Mouse (Mus musculus) embryonic facial prominence, embryonic 15.5 days (tissue): ENCODE data around the gene Olfr47. TPM values are rescaled to one million over a fixed set of nuclear protein-coding genes. Genes with fewer than 3 reads are reported as not detected.

Experiments used
- ATAC-seq: fragments of 200-750 bp; cut with Nextera tagmentation; 2 replicates; pipeline ENCODE4 v1.8.0; 2017; ENCODE audit warnings: low read depth, moderate TSS enrichment; ENCODE audit not compliant: insufficient number of reproducible peaks, low FRiP score, low TSS enrichment
- H3K27ac ChIP-seq: fragments of 300-500 bp; sonication (generic); replicated peaks from 2 replicates; pipeline ENCODE4 v1.5.1; 2015; ENCODE audit warnings: mild to moderate bottlenecking, inconsistent platforms
- H3K27me3 ChIP-seq: fragments of 300-500 bp; sonication (generic); 2 replicates; pipeline ENCODE4 v1.6.1; 2015; ENCODE audit warnings: inconsistent platforms
- H3K36me3 ChIP-seq: fragments of 300-500 bp; sonication (generic); 2 replicates; pipeline ENCODE4 v1.6.1; 2015; ENCODE audit warnings: mild to moderate bottlenecking, inconsistent platforms
- H3K4me1 ChIP-seq: fragments of 300-500 bp; sonication (generic); 2 replicates; pipeline ENCODE4 v1.6.1; 2015; ENCODE audit warnings: inconsistent platforms
- H3K4me2 ChIP-seq: fragments of 300-500 bp; sonication (generic); replicated peaks from 2 replicates; pipeline ENCODE4 v1.6.1; 2015; ENCODE audit warnings: mild to moderate bottlenecking, inconsistent platforms
- H3K4me3 ChIP-seq: fragments of 300-500 bp; sonication (generic); replicated peaks from 2 replicates; pipeline ENCODE4 v1.5.1; 2015; ENCODE audit warnings: mild to moderate bottlenecking, inconsistent platforms
- H3K9ac ChIP-seq: fragments of 300-500 bp; sonication (generic); 2 replicates; pipeline ENCODE4 v1.6.1; 2015; ENCODE audit warnings: inconsistent platforms
- H3K9me3 ChIP-seq: fragments of 300-500 bp; sonication (generic); replicated peaks from 2 replicates; pipeline ENCODE4 v1.6.1; 2016; ENCODE audit warnings: inconsistent platforms
- WGBS: fragments of 180-500 bp; shearing (Covaris S2); methylation state at CpG from one replicate; pipeline ENCODE4 v1.1.7; 2015; 5-methylcytosine and 5-hydroxymethylcytosine counted together
- polyA plus RNA-seq: library from polyadenylated mRNA; unstranded; fragments of >200 nt; fragmentation: Nextera tagmentation; extraction: Ambion mirVana; gene quantifications from 2 replicates; pipeline ENCODE4 v1.2.1, GENCODE M21; 2015

Gene Olfr47
- polyA plus RNA-seq, 1 experiment from 2014 or later: not detected

DNA sequence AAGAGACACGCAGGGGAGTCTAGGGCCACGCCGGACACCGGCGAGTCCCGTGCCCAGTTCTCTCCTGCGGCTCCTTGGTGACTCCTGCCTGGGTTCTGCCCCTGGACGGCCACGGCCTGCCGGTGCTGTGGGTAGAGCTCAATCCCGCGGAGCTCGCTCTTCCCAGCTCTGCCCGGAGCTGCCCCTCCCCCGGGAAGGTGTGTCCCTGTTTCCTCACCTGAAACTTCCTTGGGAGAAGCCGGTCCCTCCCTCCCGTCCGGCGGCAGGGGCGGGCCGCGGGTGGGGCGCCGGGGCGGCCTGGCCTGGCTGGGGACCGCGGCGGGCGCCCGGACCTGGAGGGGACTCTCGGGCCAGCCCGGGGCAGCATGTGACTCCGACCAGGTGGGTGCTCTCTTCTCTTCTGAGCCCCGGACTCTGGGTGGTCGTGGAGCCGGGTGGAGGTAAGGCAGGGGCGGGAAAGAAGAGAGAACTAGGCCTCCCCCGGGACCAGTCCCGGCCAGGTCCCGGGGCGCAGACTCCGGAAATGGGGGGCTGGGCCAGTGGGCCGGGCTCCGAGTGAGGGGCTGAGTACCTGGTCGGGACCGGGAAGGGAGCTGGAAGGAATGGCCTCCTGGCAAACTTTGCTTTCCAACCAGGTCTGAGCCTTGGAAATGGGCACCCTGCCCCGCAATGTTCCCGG lies 34.2 kb downstream of the Olfr47 start, which contains the start of gene Arhgef5:
Gene Arhgef5 (plus strand): TSS at position 220 of the 679 bp plus-strand sequence.
- Histone ChIP-seq H3K9me3 (no peaks in the 10 kb centered on the region), H3K4me2 (peak within 1 kb of the TSS; percentile 79), H3K4me1 (peaks cover 14% of the 10 kb centered on the region; the same call in 1 of the 2 replicates), H3K27me3 (no peaks in the 10 kb centered on the region), H3K36me3 (no peaks in the 10 kb centered on the region), H3K4me3 (peak within 1 kb of the TSS; percentile 55), H3K9ac (peak within 1 kb of the TSS; percentile 31), H3K27ac (peak within 1 kb of the TSS; percentile 45; the same call in 1 of the 2 replicates)
- ATAC-seq: peak; percentile 87
- WGBS: under 1% methylated on average over 32 of the region's 48 CpGs

DNA sequence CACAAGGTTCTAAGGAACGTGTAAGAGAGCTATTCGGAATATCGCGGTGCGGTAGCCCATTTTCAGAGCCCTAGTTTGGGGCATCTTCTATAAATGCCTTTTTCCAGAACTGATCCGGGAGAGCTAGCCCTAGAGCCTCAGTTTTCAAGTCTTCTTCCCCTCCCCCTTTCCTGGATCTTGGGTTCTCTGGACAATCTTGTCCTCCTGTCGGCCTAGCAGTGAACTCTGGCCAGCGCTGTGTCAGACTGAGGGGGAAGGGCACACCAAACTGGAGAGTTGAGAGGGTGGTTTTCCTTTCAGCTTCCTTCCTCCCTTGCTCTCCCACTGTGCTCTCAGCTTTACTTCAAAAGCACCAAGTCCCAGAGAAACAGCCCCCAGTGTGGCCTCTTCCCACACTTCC lies 35.0 kb downstream of the Olfr47 start:
- Histone ChIP-seq H3K9me3 (no peaks in the 10 kb centered on the region), H3K27ac (0 out of 2 replicates have a peak overlapping the region, but pooled peaks have one; percentile 45), H3K27me3 (no peaks in the 10 kb centered on the region), H3K4me3 (peak overlapping the region; percentile 55), H3K4me2 (peak overlapping the region; percentile 79), H3K4me1 (peaks cover 14% of the 10 kb centered on the region; the same call in 1 of the 2 replicates), H3K9ac (peak overlapping the region; percentile 31; the same call in 1 of the 2 replicates), H3K36me3 (no peaks in the 10 kb centered on the region)
- 8% methylated on average over 8 of the region's 8 CpGs for WGBS
- ATAC-seq: no peak

DNA sequence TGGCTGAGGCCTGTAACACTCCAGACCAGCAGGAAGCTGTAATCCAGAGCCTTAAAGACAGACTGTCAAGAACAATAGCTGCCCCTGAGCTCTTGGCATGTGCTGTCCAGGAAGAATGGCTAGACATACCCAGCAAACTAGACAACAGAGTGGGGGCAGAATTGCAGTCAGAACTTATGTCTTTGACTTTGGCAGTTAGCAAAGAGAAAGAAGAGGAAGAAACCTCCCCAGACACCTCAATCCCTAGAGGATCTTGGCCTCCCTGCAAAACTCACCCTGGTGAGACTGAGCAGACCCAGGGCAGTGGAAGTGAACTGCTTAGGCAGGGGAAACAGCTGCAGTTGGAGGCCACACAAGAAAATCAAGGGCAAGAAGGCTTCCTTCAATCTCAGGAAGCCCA lies 41.3 kb downstream of the Olfr47 start:
- Histone ChIP-seq H3K4me2 (no peak overlapping the region), H3K9me3 (no peaks in the 10 kb centered on the region), H3K27ac (no peak overlapping the region), H3K4me3 (no peak overlapping the region), H3K36me3 (peaks cover 18% of the 10 kb centered on the region; the same call in 1 of the 2 replicates), H3K9ac (no peak overlapping the region), H3K4me1 (no peaks in the 10 kb centered on the region), H3K27me3 (no peaks in the 10 kb centered on the region)
- ATAC-seq: no peak

DNA sequence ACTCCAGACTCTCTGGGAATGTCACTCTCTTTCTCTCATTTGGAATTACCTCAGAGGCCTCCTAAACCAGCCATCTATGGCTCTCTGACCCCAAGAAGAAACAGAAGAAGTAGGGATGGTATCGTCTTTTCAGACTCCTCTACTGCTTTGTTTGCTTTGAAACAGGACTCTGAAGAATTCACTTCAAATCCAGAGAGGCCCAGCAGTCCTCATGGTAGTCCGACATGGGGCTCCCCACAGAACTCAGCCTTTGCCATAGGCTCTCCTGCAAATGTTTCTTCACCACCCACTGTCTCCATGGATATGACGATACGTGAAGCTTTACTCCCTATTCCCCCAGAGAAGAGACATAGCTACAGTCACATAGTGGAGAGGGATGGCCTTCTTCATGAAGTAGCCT lies 42.8 kb downstream of the Olfr47 start:
- 87% methylated on average over 4 of the region's 4 CpGs for WGBS
- H3K27me3 ChIP-seq: no peaks in the 10 kb centered on the region

DNA sequence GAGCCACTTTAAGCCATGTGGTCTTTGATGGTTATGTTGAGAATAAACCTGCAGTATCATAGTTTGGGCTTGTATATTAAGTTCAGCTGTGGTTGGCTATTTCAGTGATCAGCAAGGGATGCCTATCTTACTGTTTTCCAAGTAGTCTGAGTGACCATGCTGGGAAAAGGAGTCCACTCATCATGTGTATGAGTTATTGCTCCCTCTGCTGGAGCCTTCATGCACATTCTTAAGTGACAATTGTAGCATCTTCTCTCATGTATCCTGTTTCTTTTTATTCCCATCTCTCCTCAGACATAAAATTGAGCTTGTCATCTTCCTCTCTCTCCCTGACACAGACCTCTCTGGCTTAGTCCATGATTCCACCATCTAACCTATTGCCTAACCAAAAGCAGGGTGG lies 46.9 kb downstream of the Olfr47 start:
- H3K9ac ChIP-seq: no peak overlapping the region
- H3K27ac ChIP-seq: no peak overlapping the region
- H3K4me3 ChIP-seq: no peak overlapping the region
- H3K27me3 ChIP-seq: no peaks in the 10 kb centered on the region
- no peaks in the 10 kb centered on the region for H3K9me3 ChIP-seq
- ATAC-seq: no peak
- peaks cover 12% of the 10 kb centered on the region; the same call in 1 of the 2 replicates for H3K36me3 ChIP-seq
- H3K4me1 ChIP-seq: no peaks in the 10 kb centered on the region
- no peak overlapping the region for H3K4me2 ChIP-seq

More for the DNA sequence above, 42.8 kb downstream of the Olfr47 start:
- Histone ChIP-seq H3K9me3 (no peaks in the 10 kb centered on the region), H3K4me2 (no peak overlapping the region), H3K9ac (no peak overlapping the region), H3K27ac (no peak overlapping the region), H3K36me3 (peaks cover 18% of the 10 kb centered on the region; the same call in 1 of the 2 replicates), H3K4me3 (no peak overlapping the region), H3K4me1 (no peaks in the 10 kb centered on the region)
- no peak for ATAC-seq

DNA sequence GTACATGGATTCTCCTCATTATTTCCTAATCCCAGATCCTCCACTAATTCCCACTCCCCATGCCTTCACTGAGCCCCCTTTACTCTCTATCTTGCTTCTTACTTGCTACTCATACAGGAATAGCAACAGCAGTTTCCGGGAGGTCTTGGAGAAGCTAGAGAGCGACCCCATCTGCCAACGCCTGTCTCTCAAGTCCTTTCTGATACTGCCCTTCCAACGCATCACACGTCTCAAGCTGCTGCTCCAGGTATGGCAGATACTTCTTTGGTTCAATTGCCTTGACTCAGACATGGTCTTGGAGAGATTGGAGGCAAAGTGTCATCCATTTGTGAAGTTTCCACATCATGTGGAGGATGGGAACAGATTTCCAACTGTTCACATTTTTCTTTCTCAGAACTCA lies 49.2 kb downstream of the Olfr47 start:
- H3K36me3 ChIP-seq: peaks cover 9% of the 10 kb centered on the region; the same call in 1 of the 2 replicates
- 89% methylated on average over 5 of the region's 5 CpGs for WGBS
- no peak for ATAC-seq

More for the DNA sequence above, 49.2 kb downstream of the Olfr47 start:
- Histone ChIP-seq H3K4me2 (no peak overlapping the region), H3K4me3 (no peak overlapping the region), H3K27ac (no peak overlapping the region), H3K27me3 (no peaks in the 10 kb centered on the region), H3K9ac (no peak overlapping the region), H3K4me1 (no peaks in the 10 kb centered on the region), H3K9me3 (no peaks in the 10 kb centered on the region)

Other genes starting within 250 kb of the Olfr47 start
- not detected in 2 replicates for gene Olfr441, start 125.2 kb upstream of the Olfr47 start, polyA plus RNA-seq
- 0.11 and 0.21 TPM in 2 replicates for gene Olfr237-ps1, start 85.0 kb upstream of the Olfr47 start, polyA plus RNA-seq
- gene Olfr437, start 68.2 kb upstream of the Olfr47 start, polyA plus RNA-seq: 0.16 and 0.17 TPM in 2 replicates
- gene Olfr13, start 59.4 kb upstream of the Olfr47 start, polyA plus RNA-seq: 0.05 TPM in 1 of 2 replicates, not detected in the other
- gene Olfr435, start 34.4 kb upstream of the Olfr47 start, polyA plus RNA-seq: 0.07 and 0.11 TPM in 2 replicates
- 0.28 TPM in 1 of 2 replicates, not detected in the other for gene Olfr434, start 18.5 kb upstream of the Olfr47 start, polyA plus RNA-seq
- gene Arhgef5, start 34.1 kb downstream of the Olfr47 start, polyA plus RNA-seq: 13.7 and 15.3 TPM in 2 replicates
- gene Nobox, start 78.0 kb downstream of the Olfr47 start, polyA plus RNA-seq: not detected in 2 replicates